Mouse (Mus musculus) mouse embryonic stem cell (cell line): Measurements from ENCODE around the gene Hps4.

ENCODE experiments used
- in situ Hi-C, 2 experiments: fragments of 300-500 bp; cut with MboI; formaldehyde crosslinking; loops; 1 replicate in 1 of 2; 3 replicates in 1 of 2; pipeline ENCODE4 v1.14.3; 2019 to 2020; ENCODE audit warnings: low sequenced_read_pairs in 2 of 2, low pct_unique_long_range_greater_than_20kb in 1 of 2, mixed read lengths in 1 of 2; ENCODE audit not compliant: unreplicated experiment in 1 of 2

Hps4 gene

GRCm38 (mm10) chr5:112355493-112355892 is 12.6 kb downstream of the Hps4 start:
- in situ Hi-C loops, result no loop called here

GRCm38 (mm10) chr5:112355910-112356309 is 13.0 kb downstream of the Hps4 start, which contains the start of gene Gm6583:
Gene Gm6583, minus strand, starts transcription at chr5:112356033.
- in situ Hi-C loops, result no loop called here

GRCm38 (mm10) chr5:112356322-112356721 is 13.4 kb downstream of the Hps4 start:
- in situ Hi-C loops, result no loop called here

GRCm38 (mm10) chr5:112359520-112359919 is 16.6 kb downstream of the Hps4 start:
- in situ Hi-C loops, result no loop called here

DNA sequence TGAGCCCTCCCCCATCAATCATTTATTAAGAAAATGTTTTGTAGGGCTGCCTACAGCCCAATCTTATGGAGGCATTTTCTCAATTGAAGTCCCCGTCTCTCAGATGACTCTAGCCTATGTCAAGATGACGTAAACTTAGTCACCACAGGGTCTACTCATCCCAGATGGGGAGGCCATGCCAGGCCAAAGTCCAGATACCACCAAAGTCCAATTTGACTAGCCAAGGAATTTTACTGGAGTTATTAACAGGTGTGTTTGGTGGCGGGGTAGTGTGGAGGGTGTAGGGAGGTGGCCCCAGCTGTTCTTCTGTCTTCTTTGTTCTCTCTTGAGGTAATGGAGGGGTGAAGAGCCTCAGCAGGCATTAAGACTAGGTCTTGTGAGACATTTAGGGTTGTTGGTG is 17.2 kb downstream of the Hps4 start:
- in situ Hi-C loops, result no loop called here

GRCm38 (mm10) chr5:112364184-112364797 is 21.4 kb downstream of the Hps4 start:
- in situ Hi-C loops, result no loop called here

DNA sequence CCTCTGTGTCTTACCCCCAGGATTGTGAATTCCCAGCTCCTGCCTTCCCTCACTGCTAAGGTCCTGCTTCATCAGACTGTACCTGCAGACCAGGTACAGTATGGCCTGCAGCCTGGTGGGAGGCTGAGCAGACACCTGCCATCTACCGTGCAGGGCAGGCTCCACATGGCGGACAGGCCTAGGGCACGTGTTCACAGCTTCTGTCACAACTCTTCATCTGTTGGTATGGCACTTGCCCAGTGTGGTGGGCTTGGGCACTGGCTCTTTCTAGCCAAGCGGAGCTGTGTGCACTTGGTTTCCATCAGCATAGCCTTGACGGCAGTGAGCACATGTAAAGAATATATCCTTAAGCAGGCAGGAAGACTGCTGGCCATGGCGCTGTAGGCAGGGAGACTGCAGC is 24.0 kb downstream of the Hps4 start:
- in situ Hi-C loops, result no loop called here

GRCm38 (mm10) chr5:112367338-112367737 is 24.5 kb downstream of the Hps4 start:
- in situ Hi-C loops, result no loop called here

DNA sequence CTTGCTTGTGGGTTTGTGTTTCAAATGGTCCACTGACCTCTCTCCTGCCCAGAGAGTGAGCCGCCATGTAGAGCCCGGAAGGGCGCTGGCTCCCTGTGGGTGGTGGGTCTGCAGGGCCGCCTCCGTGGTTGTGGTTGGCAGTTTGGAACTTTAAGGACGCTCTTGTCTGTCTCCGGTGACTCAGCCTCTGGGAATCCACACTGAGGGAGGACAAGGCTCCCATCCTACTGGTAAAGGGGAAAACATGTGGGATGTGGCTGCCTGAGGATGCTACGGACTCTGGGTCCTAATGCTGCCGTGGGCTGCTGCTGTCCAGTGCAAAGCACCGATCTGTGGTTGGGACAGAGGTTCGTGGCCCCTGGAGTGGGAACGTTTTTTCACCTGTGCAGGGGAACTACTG is 25.0 kb downstream of the Hps4 start:
- in situ Hi-C loops, result no loop called here

GRCm38 (mm10) chr5:112368666-112369065 is 25.8 kb downstream of the Hps4 start:
- in situ Hi-C loops, result no loop called here

DNA sequence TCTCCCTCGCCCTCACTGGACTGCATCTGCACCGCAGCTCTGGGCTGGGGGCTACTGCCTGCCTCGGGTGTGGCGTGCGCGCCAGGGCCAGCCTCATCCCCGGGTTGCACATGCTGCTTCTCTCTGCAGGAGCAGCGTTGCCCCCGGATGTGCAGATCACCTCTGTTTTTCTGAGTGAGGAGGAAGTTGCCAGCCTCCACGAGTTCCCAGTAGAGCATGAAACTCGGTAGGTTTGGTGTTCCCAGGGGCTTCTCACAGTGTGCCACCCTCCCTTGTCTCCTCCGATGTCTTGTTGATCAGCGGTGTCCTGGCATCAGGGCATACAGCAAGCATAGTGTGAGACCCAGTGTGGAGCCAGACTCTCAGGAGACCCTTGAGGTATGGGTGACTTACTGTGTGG is 26.4 kb downstream of the Hps4 start:
- in situ Hi-C loops, result no loop called here

DNA sequence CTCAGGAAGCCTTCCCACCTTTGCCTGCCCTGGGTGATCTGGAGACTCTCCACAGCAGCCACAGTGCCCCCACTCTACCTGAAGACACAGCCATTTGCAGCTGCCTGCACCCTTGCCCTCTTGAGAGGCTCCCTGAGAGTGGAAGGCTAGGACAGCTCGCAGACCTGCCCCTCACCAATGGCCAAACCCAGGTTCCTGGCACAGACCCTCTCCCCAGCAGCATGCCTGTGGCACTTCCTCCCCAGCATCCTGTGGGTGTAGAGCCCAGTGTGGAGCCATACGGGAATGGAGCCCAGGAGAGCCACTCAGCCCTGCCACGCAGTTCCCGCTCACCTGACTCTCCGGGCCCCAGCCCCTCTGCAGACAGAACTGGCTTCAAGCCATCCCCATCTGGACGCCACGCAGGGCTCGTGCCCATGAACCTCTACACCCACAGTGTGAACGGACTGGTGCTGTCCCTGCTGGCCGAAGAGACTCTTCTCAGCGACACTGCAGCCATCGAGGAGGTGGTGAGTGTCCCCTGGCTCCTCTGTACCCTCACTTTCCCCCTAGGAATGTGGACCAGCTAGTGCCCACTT is 27.4 kb downstream of the Hps4 start:
- in situ Hi-C loops, result no loop called here

DNA sequence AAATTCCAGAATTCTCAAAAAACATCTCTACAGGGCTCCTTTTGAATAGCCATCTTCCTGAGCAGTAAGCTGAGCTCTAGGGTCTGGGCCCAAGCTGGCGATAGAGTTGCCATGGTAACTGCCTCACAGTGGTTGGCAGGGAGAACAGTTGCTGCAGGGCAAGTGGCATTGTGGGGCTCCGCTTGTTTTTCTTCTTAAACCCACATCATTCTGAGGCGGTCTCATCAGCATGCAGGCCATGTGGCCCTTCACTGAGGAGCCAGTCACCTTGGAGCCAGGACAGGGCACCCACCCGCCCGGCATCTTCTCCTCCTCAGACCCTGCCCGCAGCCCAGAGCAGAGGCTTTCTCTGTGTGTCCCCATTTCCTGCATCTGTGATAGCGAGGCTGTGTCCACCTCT is 29.1 kb downstream of the Hps4 start:
- in situ Hi-C loops, result no loop called here

DNA sequence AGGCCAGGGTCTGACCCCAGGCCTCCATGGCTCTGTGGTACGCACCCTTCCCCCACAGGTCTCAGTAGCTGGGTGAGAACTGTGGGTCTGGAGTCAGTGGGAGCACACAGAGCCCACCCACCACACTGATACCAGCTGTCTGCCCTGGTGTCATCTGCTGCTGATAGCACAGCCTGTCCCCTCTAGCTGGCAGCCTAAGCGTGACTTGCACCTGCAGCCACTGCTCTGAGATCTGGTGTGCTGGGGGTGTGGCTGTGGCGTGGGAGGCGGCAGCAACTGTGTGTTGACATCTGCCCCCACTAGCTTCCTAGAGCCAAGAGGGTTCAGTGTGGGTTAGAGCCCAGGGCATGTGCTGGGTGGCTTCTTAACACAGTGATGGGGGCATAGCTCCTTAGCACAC is 33.2 kb downstream of the Hps4 start:
- in situ Hi-C loops, result no loop called here

GRCm38 (mm10) chr5:112377380-112377779 is 34.5 kb downstream of the Hps4 start:
- in situ Hi-C loops, result no loop called here

DNA sequence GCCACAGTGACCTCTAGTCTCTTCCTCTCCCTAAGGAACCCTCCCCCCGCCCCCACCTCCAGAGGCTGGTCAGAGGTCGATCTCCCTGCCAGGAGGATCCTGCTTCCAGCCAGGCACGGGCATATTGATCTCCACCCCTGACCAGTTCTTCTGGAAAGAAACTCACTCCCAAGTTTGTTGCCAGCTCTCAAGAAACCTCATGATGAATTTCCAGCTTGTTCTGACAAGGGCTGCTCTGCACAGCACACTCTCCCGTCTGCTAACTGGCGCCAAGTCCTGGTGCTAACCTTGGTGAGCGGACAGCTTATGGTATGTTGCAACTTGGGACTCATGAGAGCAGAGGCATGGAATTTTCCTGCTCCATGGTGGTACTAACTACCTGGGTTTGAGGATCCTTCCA is 35.8 kb downstream of the Hps4 start:
- in situ Hi-C loops, result no loop called here

DNA sequence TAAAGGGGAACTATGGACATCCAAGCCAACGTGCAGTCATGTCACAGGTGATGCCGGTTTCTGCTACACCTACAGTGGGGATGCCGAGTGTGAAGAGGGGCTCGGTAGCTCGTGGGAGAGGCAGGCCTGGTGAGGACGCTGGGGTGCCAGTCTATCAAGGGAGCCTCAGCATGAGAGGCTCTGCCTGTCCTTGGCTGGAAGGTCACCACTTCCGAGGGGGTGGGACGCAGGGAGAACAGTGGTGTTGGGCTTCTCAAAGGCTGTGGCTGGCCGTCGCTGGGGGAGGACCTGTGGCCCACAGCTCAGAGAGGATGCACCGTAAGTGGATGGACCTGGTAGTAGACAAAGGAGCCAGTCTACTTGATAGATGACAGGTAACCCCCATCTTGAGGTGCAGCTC is 38.3 kb downstream of the Hps4 start:
- in situ Hi-C loops, result no loop called here

GRCm38 (mm10) chr5:112382042-112382441 is 39.2 kb downstream of the Hps4 start:
- in situ Hi-C loops, result no loop called here

- in situ Hi-C loops, result no loop called here
These were observed 39.9 kb downstream of the Hps4 start for GRCm38 (mm10) chr5:112382641-112383330.
